Mouse (Mus musculus): Measurements from ENCODE around the gene Jagn1. TPM values are rescaled to one million over a fixed set of nuclear protein-coding genes. Genes with fewer than 3 reads are reported as not detected.

The Jagn1 gene
- polyA plus RNA-seq, 1 experiment from 2014 or later: 75.1 TPM

DNA sequence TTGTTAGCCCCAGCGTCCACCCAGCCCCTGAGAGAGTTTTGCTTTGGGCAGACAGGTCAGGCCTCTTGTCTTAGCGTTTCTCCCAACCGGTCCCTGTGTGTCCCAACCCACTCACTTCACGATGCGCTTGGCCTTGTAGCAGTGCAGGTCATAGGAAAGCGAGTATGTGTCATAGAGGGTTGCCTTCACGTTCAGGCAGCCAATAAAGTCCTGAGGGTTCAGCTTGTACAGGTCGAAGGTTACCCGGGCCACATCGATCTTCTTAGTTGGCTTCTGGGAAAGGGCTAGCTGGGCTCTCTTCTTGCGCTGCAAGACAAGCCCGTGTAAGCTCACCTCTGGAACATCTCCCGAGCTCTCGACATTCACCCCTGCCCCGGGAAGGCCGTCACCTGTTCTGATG, 14.4 kb upstream of the Jagn1 start:
- ATAC-seq (ENCODE audit: low FRiP score): no peak
- H3K27me3 ChIP-seq (ENCODE audit: control insufficient read depth, insufficient read depth, low read length): no peaks in the 10 kb centered on the region
- H3K27ac ChIP-seq (ENCODE audit: low read depth, low read length): no peak overlapping the region
- no peak for DNase-seq (ENCODE audit: low spot score)
- 94% methylated on average over 16 of the region's 16 CpGs for WGBS
- no peak overlapping the region for H3K4me3 ChIP-seq (ENCODE audit: low read depth, low read length)
- no peaks in the 10 kb centered on the region for H3K4me1 ChIP-seq (replicated peaks; ENCODE audit: control insufficient read depth, insufficient read depth, low read length)
- H3K9me3 ChIP-seq (ENCODE audit: control insufficient read depth, low read length): no peaks in the 10 kb centered on the region
- H3K36me3 ChIP-seq (ENCODE audit: control insufficient read depth, insufficient read depth, low read length): no peaks in the 10 kb centered on the region
- no peak overlapping the region for H3K4me2 ChIP-seq (replicated peaks; ENCODE audit: low read depth, low read length)
- H3K9ac ChIP-seq (ENCODE audit: low read depth, low read length): no peak overlapping the region

GRCm38 (mm10) chr6:113429965-113430364, 12.4 kb upstream of the Jagn1 start:
- Histone ChIP-seq H3K9me3 (ENCODE audit: control insufficient read depth, low read length) (no peaks in the 10 kb centered on the region), H3K27ac (ENCODE audit: low read depth, low read length) (no peak overlapping the region), H3K27me3 (ENCODE audit: control insufficient read depth, insufficient read depth, low read length) (no peaks in the 10 kb centered on the region), H3K4me2 (replicated peaks; ENCODE audit: low read depth, low read length) (no peak overlapping the region), H3K4me3 (ENCODE audit: low read depth, low read length) (no peak overlapping the region), H3K9ac (ENCODE audit: low read depth, low read length) (no peak overlapping the region), H3K36me3 (ENCODE audit: control insufficient read depth, insufficient read depth, low read length) (no peaks in the 10 kb centered on the region), H3K4me1 (replicated peaks; ENCODE audit: control insufficient read depth, insufficient read depth, low read length) (no peaks in the 10 kb centered on the region)
- DNase-seq (ENCODE audit: low spot score) (no peak), ATAC-seq (ENCODE audit: low FRiP score) (no peak)
- WGBS: 86% methylated on average over 3 of the region's 3 CpGs

- Histone ChIP-seq H3K9me3 (ENCODE audit: control insufficient read depth, low read length) (no peaks in the 10 kb centered on the region), H3K4me2 (replicated peaks; ENCODE audit: low read depth, low read length) (no peak overlapping the region), H3K9ac (ENCODE audit: low read depth, low read length) (no peak overlapping the region), H3K27ac (ENCODE audit: low read depth, low read length) (no peak overlapping the region), H3K36me3 (ENCODE audit: control insufficient read depth, insufficient read depth, low read length) (no peaks in the 10 kb centered on the region), H3K27me3 (ENCODE audit: control insufficient read depth, insufficient read depth, low read length) (no peaks in the 10 kb centered on the region), H3K4me1 (replicated peaks; ENCODE audit: control insufficient read depth, insufficient read depth, low read length) (no peaks in the 10 kb centered on the region), H3K4me3 (ENCODE audit: low read depth, low read length) (no peak overlapping the region)
- no peak for ATAC-seq (ENCODE audit: low FRiP score)
- DNase-seq (ENCODE audit: low spot score): no peak
- WGBS: 66% methylated on average over 3 of the region's 3 CpGs
Measured at GRCm38 (mm10) chr6:113430846-113431245, 11.5 kb upstream of the Jagn1 start.

DNA sequence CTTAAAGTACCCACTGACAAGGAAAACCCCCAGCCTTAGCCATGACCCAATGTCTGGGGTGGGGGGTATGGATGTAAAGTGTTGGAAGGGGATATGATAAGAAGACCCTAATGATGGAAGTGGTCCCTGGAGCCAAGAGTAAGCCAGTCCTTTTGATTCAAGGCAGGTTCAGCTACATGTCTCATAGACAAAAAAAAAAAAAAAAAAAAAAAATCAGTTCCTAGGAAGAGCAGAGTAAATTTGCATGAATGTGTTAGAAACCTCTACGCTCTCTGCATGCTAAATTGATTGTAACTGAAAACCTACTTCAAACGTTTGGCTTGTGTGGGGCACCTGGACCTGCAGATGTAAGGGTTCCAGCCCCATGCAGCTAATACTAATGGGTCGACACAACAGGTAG, 10.6 kb upstream of the Jagn1 start:
- DNase-seq (ENCODE audit: low spot score): no peak

DNA sequence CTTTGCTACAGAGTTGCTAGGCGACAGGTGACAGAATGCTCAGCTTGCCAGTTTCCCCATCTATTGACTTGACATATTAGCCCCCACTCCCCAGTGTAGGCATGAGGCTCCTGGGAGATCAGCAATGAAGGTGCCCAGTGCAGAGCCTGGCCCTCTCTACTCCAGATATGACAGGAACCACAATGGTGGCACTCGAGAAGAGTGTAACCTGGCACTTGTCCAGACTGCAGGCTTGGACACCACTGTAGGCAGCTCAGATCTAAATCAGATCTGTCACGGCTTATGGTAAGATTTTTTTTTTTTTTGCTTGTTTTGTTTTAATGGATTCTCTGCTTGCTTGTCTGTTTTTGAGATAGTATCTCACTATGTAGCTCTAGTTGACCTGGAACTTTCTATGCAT, 8.7 kb upstream of the Jagn1 start:
- 83% methylated on average over 3 of the region's 3 CpGs for WGBS
- no peaks in the 10 kb centered on the region for H3K9me3 ChIP-seq (ENCODE audit: control insufficient read depth, low read length)
- H3K9ac ChIP-seq (ENCODE audit: low read depth, low read length): no peak overlapping the region
- no peak for DNase-seq (ENCODE audit: low spot score)
- no peaks in the 10 kb centered on the region for H3K27me3 ChIP-seq (ENCODE audit: control insufficient read depth, insufficient read depth, low read length)
- no peak overlapping the region for H3K4me2 ChIP-seq (replicated peaks; ENCODE audit: low read depth, low read length)
- no peaks in the 10 kb centered on the region for H3K36me3 ChIP-seq (ENCODE audit: control insufficient read depth, insufficient read depth, low read length)
- no peaks in the 10 kb centered on the region for H3K4me1 ChIP-seq (replicated peaks; ENCODE audit: control insufficient read depth, insufficient read depth, low read length)
- no peak overlapping the region for H3K4me3 ChIP-seq (ENCODE audit: low read depth, low read length)
- no peak overlapping the region for H3K27ac ChIP-seq (ENCODE audit: low read depth, low read length)
- ATAC-seq (ENCODE audit: low FRiP score): no peak

More for the DNA sequence above, 10.6 kb upstream of the Jagn1 start:
- H3K9me3 ChIP-seq (ENCODE audit: control insufficient read depth, low read length): no peaks in the 10 kb centered on the region
- no peaks in the 10 kb centered on the region for H3K36me3 ChIP-seq (ENCODE audit: control insufficient read depth, insufficient read depth, low read length)
- H3K4me2 ChIP-seq (replicated peaks; ENCODE audit: low read depth, low read length): no peak overlapping the region
- H3K4me3 ChIP-seq (ENCODE audit: low read depth, low read length): no peak overlapping the region
- no peak overlapping the region for H3K9ac ChIP-seq (ENCODE audit: low read depth, low read length)
- no peaks in the 10 kb centered on the region for H3K27me3 ChIP-seq (ENCODE audit: control insufficient read depth, insufficient read depth, low read length)
- no peak for ATAC-seq (ENCODE audit: low FRiP score)
- no peak overlapping the region for H3K27ac ChIP-seq (ENCODE audit: low read depth, low read length)
- H3K4me1 ChIP-seq (replicated peaks; ENCODE audit: control insufficient read depth, insufficient read depth, low read length): no peaks in the 10 kb centered on the region
- 66% methylated on average over 3 of the region's 3 CpGs for WGBS

DNA sequence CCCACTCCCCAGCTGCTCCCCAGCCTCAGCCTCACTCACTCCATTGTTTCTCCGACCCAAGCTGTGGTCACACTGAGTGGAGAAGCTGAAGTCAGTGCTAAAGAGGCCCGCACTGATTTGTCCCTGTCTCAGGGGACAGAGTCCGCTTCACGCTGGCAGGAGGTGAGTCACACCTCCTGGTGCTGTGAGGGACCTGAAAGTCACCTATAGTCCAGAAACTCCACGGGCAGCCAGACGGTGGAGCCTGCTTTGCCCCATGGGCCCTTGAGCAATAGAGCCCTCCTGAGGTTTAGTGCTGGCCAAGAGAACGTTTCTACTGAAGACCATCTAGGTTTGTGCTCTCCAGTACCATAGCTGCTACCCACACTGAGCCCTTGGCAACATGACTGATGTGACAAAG, 7.7 kb upstream of the Jagn1 start:
- Histone ChIP-seq H3K9ac (ENCODE audit: low read depth, low read length) (no peak overlapping the region), H3K36me3 (ENCODE audit: control insufficient read depth, insufficient read depth, low read length) (no peaks in the 10 kb centered on the region), H3K9me3 (ENCODE audit: control insufficient read depth, low read length) (no peaks in the 10 kb centered on the region), H3K4me3 (ENCODE audit: low read depth, low read length) (no peak overlapping the region), H3K4me2 (replicated peaks; ENCODE audit: low read depth, low read length) (no peak overlapping the region), H3K4me1 (replicated peaks; ENCODE audit: control insufficient read depth, insufficient read depth, low read length) (no peaks in the 10 kb centered on the region), H3K27me3 (ENCODE audit: control insufficient read depth, insufficient read depth, low read length) (no peaks in the 10 kb centered on the region), H3K27ac (ENCODE audit: low read depth, low read length) (no peak overlapping the region)
- no peak for DNase-seq (ENCODE audit: low spot score)
- ATAC-seq (ENCODE audit: low FRiP score): no peak
- 75% methylated on average over 7 of the region's 7 CpGs for WGBS

- H3K4me3 ChIP-seq (ENCODE audit: low read depth, low read length): no peak within 1 kb of the TSS
- no peaks in the 10 kb centered on the region for H3K4me1 ChIP-seq (replicated peaks; ENCODE audit: control insufficient read depth, insufficient read depth, low read length)
- no peaks in the 10 kb centered on the region for H3K27me3 ChIP-seq (ENCODE audit: control insufficient read depth, insufficient read depth, low read length)
- H3K9me3 ChIP-seq (ENCODE audit: control insufficient read depth, low read length): no peaks in the 10 kb centered on the region
- no peaks in the 10 kb centered on the region for H3K36me3 ChIP-seq (ENCODE audit: control insufficient read depth, insufficient read depth, low read length)
- no peak within 1 kb of the TSS for H3K9ac ChIP-seq (ENCODE audit: low read depth, low read length)
- DNase-seq (ENCODE audit: low spot score): no peak
- 84% methylated on average over 9 of the region's 9 CpGs for WGBS
- H3K4me2 ChIP-seq (replicated peaks; ENCODE audit: low read depth, low read length): no peak within 1 kb of the TSS
- no peak for ATAC-seq (ENCODE audit: low FRiP score)
- no peak within 1 kb of the TSS for H3K27ac ChIP-seq (ENCODE audit: low read depth, low read length)
Measured at GRCm38 (mm10) chr6:113435664-113436205, 6.6 kb upstream of the Jagn1 start, which contains the start of gene Cidec. Gene Cidec, minus strand, starts transcription at chr6:113435760.

- H3K4me3 ChIP-seq (ENCODE audit: low read depth, low read length): no peak overlapping the region
- H3K36me3 ChIP-seq (ENCODE audit: control insufficient read depth, insufficient read depth, low read length): no peaks in the 10 kb centered on the region
- no peaks in the 10 kb centered on the region for H3K9me3 ChIP-seq (ENCODE audit: control insufficient read depth, low read length)
- no peaks in the 10 kb centered on the region for H3K4me1 ChIP-seq (replicated peaks; ENCODE audit: control insufficient read depth, insufficient read depth, low read length)
- 77% methylated on average over 12 of the region's 12 CpGs for WGBS
- H3K4me2 ChIP-seq (replicated peaks; ENCODE audit: low read depth, low read length): no peak overlapping the region
- DNase-seq (ENCODE audit: low spot score): no peak
- H3K9ac ChIP-seq (ENCODE audit: low read depth, low read length): no peak overlapping the region
- H3K27ac ChIP-seq (ENCODE audit: low read depth, low read length): no peak overlapping the region
- no peaks in the 10 kb centered on the region for H3K27me3 ChIP-seq (ENCODE audit: control insufficient read depth, insufficient read depth, low read length)
- ATAC-seq (ENCODE audit: low FRiP score): no peak
Measured at GRCm38 (mm10) chr6:113437135-113437534, 5.2 kb upstream of the Jagn1 start.

DNA sequence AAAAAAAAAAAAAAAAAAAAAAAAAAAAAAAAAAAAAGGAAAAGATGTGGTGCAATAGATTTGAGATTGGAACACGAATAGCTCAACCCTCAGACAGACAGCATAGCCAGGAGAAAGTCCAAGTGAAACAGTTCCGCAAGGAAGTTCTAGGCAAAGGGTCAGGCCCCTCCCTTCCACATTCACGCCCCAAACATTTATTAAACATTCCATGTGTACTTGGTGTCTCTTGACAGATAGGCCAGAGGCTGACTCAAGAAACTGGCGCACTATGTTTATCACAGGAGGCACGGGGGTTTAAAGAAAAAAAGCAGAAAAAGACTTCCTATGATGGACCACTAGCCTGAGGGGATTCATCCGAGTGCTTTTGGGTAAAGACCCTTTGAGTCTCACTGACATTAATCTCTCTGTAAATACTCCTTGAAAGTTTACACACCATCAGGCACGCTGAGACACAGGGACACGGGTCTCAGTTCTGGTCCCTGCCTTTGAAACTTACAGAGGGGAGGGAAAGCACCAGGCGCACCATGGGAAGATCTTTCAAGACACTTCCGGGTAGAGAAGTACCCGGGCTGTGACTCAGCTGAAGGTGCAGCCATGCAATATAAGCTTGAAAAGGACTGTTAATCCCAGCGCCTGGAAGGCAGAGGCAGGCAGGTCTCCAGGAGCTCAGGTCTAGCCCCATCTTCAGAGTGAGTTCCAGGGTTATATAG, 3.5 kb upstream of the Jagn1 start:
- ATAC-seq (ENCODE audit: low FRiP score) (no peak), DNase-seq (ENCODE audit: low spot score) (no peak)
- H3K27me3 ChIP-seq (ENCODE audit: control insufficient read depth, insufficient read depth, low read length): no peaks in the 10 kb centered on the region
- H3K4me3 ChIP-seq (ENCODE audit: low read depth, low read length): no peak overlapping the region
- H3K9me3 ChIP-seq (ENCODE audit: control insufficient read depth, low read length): no peaks in the 10 kb centered on the region
- H3K4me1 ChIP-seq (replicated peaks; ENCODE audit: control insufficient read depth, insufficient read depth, low read length): no peaks in the 10 kb centered on the region
- no peak overlapping the region for H3K9ac ChIP-seq (ENCODE audit: low read depth, low read length)
- H3K27ac ChIP-seq (ENCODE audit: low read depth, low read length): no peak overlapping the region
- no peaks in the 10 kb centered on the region for H3K36me3 ChIP-seq (ENCODE audit: control insufficient read depth, insufficient read depth, low read length)
- H3K4me2 ChIP-seq (replicated peaks; ENCODE audit: low read depth, low read length): no peak overlapping the region
- WGBS: 69% methylated on average over 12 of the region's 12 CpGs
